Mouse (Mus musculus): ENCODE data around the gene Foxp1. TPM values are rescaled to one million over a fixed set of nuclear protein-coding genes. Genes with fewer than 3 reads are reported as not detected.

The Foxp1 gene
- total RNA-seq, 2 experiments from 2014 or later = 35.8 to 46.8 TPM

- DNase-seq (ENCODE audit: low spot score in 2 of 2) = no peak
These were observed 121.3 kb downstream of the Foxp1 start for GRCm38 (mm10) chr6:99401211-99401610.

GRCm38 (mm10) chr6:99395745-99396144 is 126.8 kb downstream of the Foxp1 start:
- DNase-seq (ENCODE audit: low spot score in 2 of 2) = no peak

- no peak for DNase-seq (ENCODE audit: low spot score in 2 of 2)
These were observed 127.7 kb downstream of the Foxp1 start for GRCm38 (mm10) chr6:99394801-99395200.

- no peak for DNase-seq (ENCODE audit: low spot score in 2 of 2)
These were observed 130.0 kb downstream of the Foxp1 start for GRCm38 (mm10) chr6:99392484-99392883.

- DNase-seq (ENCODE audit: low spot score in 2 of 2) = no peak
These were observed 133.5 kb downstream of the Foxp1 start for GRCm38 (mm10) chr6:99388741-99389675.

GRCm38 (mm10) chr6:99388023-99388422 is 134.5 kb downstream of the Foxp1 start:
- no peak for DNase-seq (ENCODE audit: low spot score in 2 of 2)

- DNase-seq (ENCODE audit: low spot score in 2 of 2) = peak in 1 of 2 experiments; percentile 10
These were observed 137.4 kb downstream of the Foxp1 start for GRCm38 (mm10) chr6:99385059-99385604.

- DNase-seq (ENCODE audit: low spot score in 2 of 2) = no peak
These were observed 138.6 kb downstream of the Foxp1 start for GRCm38 (mm10) chr6:99383846-99384472.

GRCm38 (mm10) chr6:99380146-99380545 is 142.4 kb downstream of the Foxp1 start:
- DNase-seq (ENCODE audit: low spot score in 2 of 2) = no peak

- peak in 1 of 2 experiments; percentile 37 for DNase-seq (ENCODE audit: low spot score in 2 of 2)
These were observed 143.4 kb downstream of the Foxp1 start for GRCm38 (mm10) chr6:99378997-99379710.

- no peak for DNase-seq (ENCODE audit: low spot score in 2 of 2)
These were observed 144.8 kb downstream of the Foxp1 start for GRCm38 (mm10) chr6:99377716-99378115.

GRCm38 (mm10) chr6:99377131-99377530 is 145.4 kb downstream of the Foxp1 start:
- no peak for DNase-seq (ENCODE audit: low spot score in 2 of 2)

- DNase-seq (ENCODE audit: low spot score in 2 of 2) = no peak
These were observed 145.8 kb downstream of the Foxp1 start for GRCm38 (mm10) chr6:99376721-99377120.

GRCm38 (mm10) chr6:99375865-99376264 is 146.7 kb downstream of the Foxp1 start:
- no peak for DNase-seq (ENCODE audit: low spot score in 2 of 2)

- DNase-seq (ENCODE audit: low spot score in 2 of 2) = no peak
These were observed 147.1 kb downstream of the Foxp1 start for GRCm38 (mm10) chr6:99375376-99375775.

- DNase-seq (ENCODE audit: low spot score in 2 of 2) = no peak
These were observed 147.9 kb downstream of the Foxp1 start for GRCm38 (mm10) chr6:99374448-99375271.

GRCm38 (mm10) chr6:99372427-99372826 is 150.1 kb downstream of the Foxp1 start:
- DNase-seq (ENCODE audit: low spot score in 2 of 2) = no peak

- no peak for DNase-seq (ENCODE audit: low spot score in 2 of 2)
These were observed 150.5 kb downstream of the Foxp1 start for GRCm38 (mm10) chr6:99372016-99372415.

GRCm38 (mm10) chr6:99369931-99370330 is 152.6 kb downstream of the Foxp1 start:
- no peak for DNase-seq (ENCODE audit: low spot score in 2 of 2)

GRCm38 (mm10) chr6:99369156-99369555 is 153.4 kb downstream of the Foxp1 start:
- no peak for DNase-seq (ENCODE audit: low spot score in 2 of 2)
